Mouse (Mus musculus): ENCODE data around the gene Layn.

GRCm38 (mm10) chr9:51070801-51071200, 6.1 kb downstream of the Layn start:
- TF ChIP-seq POLR2A (IDR thresholded peaks at IDR 0.05; ENCODE audit: low read depth, low read length): no peak
- no peak for TF ChIP-seq CTCF (IDR thresholded peaks at IDR 0.05; ENCODE audit: extremely low read depth, insufficient read length, insufficient replicate concordance, low read depth, low read length)

All from small intestine, adult 2 months (tissue).